Mouse (Mus musculus) ES-E14 (cell line): ENCODE results near the gene Fndc7. TPM values are rescaled to one million over a fixed set of nuclear protein-coding genes. Genes with fewer than 3 reads are reported as not detected.

Source experiments
- DNase-seq: peaks from one replicate; pipeline ENCODE4 v3.0.0-alpha.2; 2013; ENCODE audit warnings: low read depth, low spot score
- H3K27ac ChIP-seq: 2 replicates; pipeline ENCODE4 v1.5.1; 2012; ENCODE audit warnings: low read depth, mild to moderate bottlenecking, low read length, moderate library complexity, mixed read lengths; ENCODE audit not compliant: poor library complexity, insufficient read depth, severe bottlenecking
- H3K36me3 ChIP-seq: 2 replicates; pipeline ENCODE4 v1.6.1; 2012; ENCODE audit warnings: mild to moderate bottlenecking, low read length, moderate library complexity, mixed read lengths; ENCODE audit not compliant: control insufficient read depth, poor library complexity, insufficient read depth, severe bottlenecking
- H3K4me1 ChIP-seq, 2 experiments: fragments of 150-350 bp in 1 of 2; sonication (generic) in 1 of 2; 2 replicates each; pipeline ENCODE4 v1.6.1; 2012; ENCODE audit warnings: low read length in 2 of 2, mild to moderate bottlenecking in 1 of 2, mixed read lengths in 1 of 2; ENCODE audit not compliant: control insufficient read depth in 2 of 2, insufficient read depth in 2 of 2, poor library complexity in 1 of 2
- H3K4me3 ChIP-seq, 2 experiments: fragments of 150-350 bp in 1 of 2; sonication (generic) in 1 of 2; 2 replicates each; pipeline ENCODE4 v1.5.1; 2012; ENCODE audit warnings: low read length in 2 of 2, low read depth in 1 of 2, mild to moderate bottlenecking in 1 of 2, mixed read lengths in 1 of 2; ENCODE audit not compliant: insufficient read depth in 1 of 2, poor library complexity in 1 of 2, severe bottlenecking in 1 of 2
- H3K9ac ChIP-seq: 2 replicates; pipeline ENCODE4 v1.6.1; 2012; ENCODE audit warnings: low read depth, mild to moderate bottlenecking, low read length, mixed read lengths; ENCODE audit not compliant: poor library complexity, insufficient read depth, severe bottlenecking
- H3K9me3 ChIP-seq: fragments of 150-350 bp; sonication (generic); 2 replicates; pipeline ENCODE4 v1.6.1; 2012; ENCODE audit warnings: low read depth, mild to moderate bottlenecking, low read length; ENCODE audit not compliant: control insufficient read depth, insufficient read depth
- CHD2 ChIP-seq: IDR thresholded peaks from 2 replicates; pipeline ENCODE4 v1.6.1; 2014; ENCODE audit warnings: mild to moderate bottlenecking, low read depth, low read length, inconsistent platforms
- HCFC1 ChIP-seq: IDR thresholded peaks from 2 replicates; pipeline ENCODE4 v1.6.1; 2012; ENCODE audit warnings: low read length, inconsistent platforms, borderline replicate concordance; ENCODE audit not compliant: insufficient read depth
- MAFK ChIP-seq: IDR thresholded peaks from 2 replicates; pipeline ENCODE4 v1.6.1; 2014; ENCODE audit warnings: mild to moderate bottlenecking, low read depth, low read length, inconsistent platforms; ENCODE audit not compliant: insufficient read depth
- ZC3H11A ChIP-seq: IDR thresholded peaks from 2 replicates; pipeline ENCODE4 v1.6.1; 2012; ENCODE audit warnings: low read depth, mild to moderate bottlenecking, inconsistent platforms, low read length, borderline replicate concordance
- ZNF384 ChIP-seq: IDR thresholded peaks from 2 replicates; pipeline ENCODE4 v1.6.1; 2012; ENCODE audit warnings: low read depth, low read length, inconsistent platforms
- in situ Hi-C, 2 experiments: fragments of 600-800 bp; cut with MboI; formaldehyde crosslinking; loops; one replicate each; pipeline ENCODE4 v1.15.1; 2025; ENCODE audit warnings: low sequenced_read_pairs in 2 of 2, inconsistent platforms in 1 of 2; ENCODE audit not compliant: unreplicated experiment in 2 of 2
- total RNA-seq: library from RNA; depleted of rRNA; stranded (reverse); fragments of 300-350 nt; gene quantifications from 2 replicates; pipeline ENCODE4 v1.2.3, GENCODE M21; 2012

Gene Fndc7
- total RNA-seq, 1 experiment: 0.09 TPM

DNA sequence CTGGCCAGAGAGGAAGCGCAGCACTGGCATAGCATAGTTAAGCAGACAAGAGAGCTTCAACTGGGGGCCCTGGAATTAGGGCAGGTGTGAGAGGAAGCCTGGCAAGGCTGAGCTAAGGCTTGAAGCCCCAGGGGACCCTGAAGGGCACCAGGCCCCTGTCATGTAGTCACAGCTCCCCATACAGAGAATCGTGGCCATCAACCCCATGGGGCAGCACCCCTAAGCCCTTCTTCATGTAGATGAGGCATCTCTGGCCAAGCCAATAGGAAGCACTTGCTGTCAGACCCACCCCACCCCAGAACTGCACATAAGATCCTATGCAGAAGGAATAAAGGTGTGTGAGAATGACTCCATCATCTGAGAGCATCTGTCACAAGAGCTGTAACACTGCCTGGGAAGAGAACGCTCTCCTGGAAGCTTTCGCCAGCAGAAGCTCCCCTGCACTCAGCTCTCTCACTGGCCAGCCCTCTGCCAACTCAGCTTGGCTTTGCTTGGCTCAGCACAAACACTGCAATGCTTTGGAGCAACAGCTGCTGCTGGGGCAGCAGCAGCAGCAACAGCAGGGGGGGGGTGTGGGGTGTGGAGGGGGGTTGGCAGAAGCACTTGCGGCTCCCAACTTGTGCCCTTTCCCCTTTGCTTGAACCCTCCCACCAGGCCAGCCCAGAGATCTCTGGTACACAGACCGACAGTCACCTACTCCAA is 37.7 kb downstream of the Fndc7 start:
- Histone ChIP-seq H3K4me3 (no peak overlapping the region), H3K9me3 (no peaks in the 10 kb centered on the region), H3K36me3 (no peaks in the 10 kb centered on the region), H3K9ac (no peak overlapping the region), H3K27ac (no peak overlapping the region), H3K4me1 (peaks cover 2 to 12% of the 10 kb centered on the region in 2 experiments; a peak in 2 of 4 replicates)
- in situ Hi-C loops: no loop called here
- TF ChIP-seq CHD2: no peak
- no peak for TF ChIP-seq HCFC1
- TF ChIP-seq ZNF384: no peak
- no peak for TF ChIP-seq MAFK
- TF ChIP-seq ZC3H11A: no peak
- DNase-seq: no peak

DNA sequence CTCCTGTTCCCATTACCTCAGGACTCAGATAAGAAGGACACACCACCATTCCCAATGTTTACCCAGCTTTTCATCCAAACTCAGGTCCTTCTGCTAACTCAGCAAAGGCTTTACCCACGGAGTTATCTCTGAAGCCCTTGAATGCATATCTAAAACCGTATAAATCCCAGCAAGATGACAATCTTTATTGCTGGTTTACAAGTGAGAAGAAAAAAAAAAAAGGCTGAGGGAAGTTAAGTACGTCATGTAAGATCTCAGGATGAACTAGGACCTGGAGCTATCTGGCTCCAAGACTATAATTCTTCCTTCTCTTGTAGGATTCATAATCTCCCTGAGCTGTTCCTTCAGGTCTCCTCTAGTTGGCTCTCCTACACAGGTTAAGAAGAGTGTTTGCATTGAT is 38.3 kb downstream of the Fndc7 start:
- H3K9me3 ChIP-seq: no peaks in the 10 kb centered on the region
- H3K36me3 ChIP-seq: no peaks in the 10 kb centered on the region
- no peak overlapping the region for H3K4me3 ChIP-seq
- peaks cover 1 to 8% of the 10 kb centered on the region in 2 experiments; a peak in 2 of 4 replicates for H3K4me1 ChIP-seq
- H3K9ac ChIP-seq: no peak overlapping the region
- no peak overlapping the region for H3K27ac ChIP-seq
- in situ Hi-C loops: no loop called here
- no peak for DNase-seq
- no peak for TF ChIP-seq CHD2
- no peak for TF ChIP-seq HCFC1
- no peak for TF ChIP-seq MAFK
- TF ChIP-seq ZNF384: no peak
- TF ChIP-seq ZC3H11A: no peak

DNA sequence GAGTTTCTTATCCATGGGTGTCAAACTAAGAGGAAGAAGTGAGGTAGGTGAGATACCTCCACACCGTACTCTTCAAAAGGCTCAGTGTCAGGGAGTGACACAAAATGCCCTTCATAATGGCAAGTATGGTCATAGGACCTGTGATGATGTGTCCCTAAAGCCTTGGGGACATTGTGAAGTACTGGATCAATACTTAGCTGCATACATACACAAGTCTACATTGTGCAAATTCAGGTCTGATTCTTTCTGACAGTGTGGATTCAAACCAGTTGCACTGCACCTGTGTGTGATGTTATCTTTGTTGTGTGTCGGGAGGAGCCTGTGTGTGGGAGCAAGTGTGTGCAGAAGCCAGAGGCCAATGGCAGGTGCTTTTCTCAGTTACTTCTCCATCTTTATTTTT is 38.7 kb downstream of the Fndc7 start:
- TF ChIP-seq HCFC1: no peak
- no peak for TF ChIP-seq ZC3H11A
- no peak for TF ChIP-seq CHD2
- no peak for TF ChIP-seq MAFK
- TF ChIP-seq ZNF384: no peak
- Histone ChIP-seq H3K4me3 (no peak overlapping the region), H3K9me3 (no peaks in the 10 kb centered on the region), H3K27ac (no peak overlapping the region), H3K36me3 (no peaks in the 10 kb centered on the region), H3K4me1 (peaks cover 0 to 7% of the 10 kb centered on the region in 2 experiments; a peak in 2 of 4 replicates), H3K9ac (no peak overlapping the region)
- in situ Hi-C loops: no loop called here
- DNase-seq: no peak

DNA sequence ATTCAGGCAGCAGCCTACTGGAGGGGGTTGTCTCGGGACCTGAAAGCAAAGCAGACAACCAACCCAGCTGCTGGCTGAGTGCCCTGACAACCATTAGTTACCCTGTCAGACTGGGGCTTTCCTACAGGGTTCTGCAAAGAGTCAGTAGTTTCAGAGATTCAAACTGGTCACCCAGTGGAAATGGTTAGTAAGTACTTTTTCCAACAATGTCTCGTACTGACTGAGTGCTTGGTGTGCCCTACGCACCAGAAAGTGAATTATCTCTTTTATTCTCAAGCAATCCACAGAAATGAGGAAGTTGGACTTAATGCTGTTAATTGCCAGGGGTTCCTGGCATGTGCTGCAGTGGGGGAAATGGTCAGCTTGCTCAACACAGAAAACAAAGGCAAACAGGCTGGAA is 39.3 kb downstream of the Fndc7 start:
- TF ChIP-seq MAFK (no peak), HCFC1 (no peak), CHD2 (no peak), ZC3H11A (no peak), ZNF384 (no peak)
- DNase-seq: no peak
- no peak overlapping the region for H3K27ac ChIP-seq
- no peak overlapping the region for H3K4me3 ChIP-seq
- H3K9me3 ChIP-seq: no peaks in the 10 kb centered on the region
- no peak overlapping the region for H3K9ac ChIP-seq
- in situ Hi-C loops: no loop called here
- H3K4me1 ChIP-seq: peaks cover 0 to 3% of the 10 kb centered on the region in 2 experiments; a peak in 2 of 4 replicates
- no peaks in the 10 kb centered on the region for H3K36me3 ChIP-seq

DNA sequence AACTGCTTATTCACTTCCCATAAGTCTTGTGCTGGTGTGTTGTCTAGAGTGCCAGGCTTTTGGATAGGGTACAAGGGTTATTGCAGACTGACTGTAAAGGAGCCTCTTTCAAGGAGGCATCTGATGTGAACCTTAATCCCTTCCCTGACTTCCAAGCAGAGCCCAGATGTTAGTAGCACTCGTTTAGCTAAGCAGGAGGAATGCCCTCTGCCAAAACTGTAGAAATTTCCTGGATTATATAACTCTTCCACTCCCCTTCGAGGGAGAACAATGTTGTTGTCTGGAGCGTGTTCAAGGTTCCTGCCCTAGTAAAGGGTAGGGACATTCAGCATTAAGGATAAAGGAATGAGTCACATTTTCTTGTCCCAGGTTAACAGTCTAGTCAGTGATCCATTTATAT is 43.2 kb downstream of the Fndc7 start:
- in situ Hi-C loops: no loop called here
- Histone ChIP-seq H3K36me3 (no peaks in the 10 kb centered on the region), H3K9me3 (no peaks in the 10 kb centered on the region), H3K4me1 (no peaks in the 10 kb centered on the region), H3K4me3 (no peak overlapping the region), H3K27ac (no peak overlapping the region), H3K9ac (no peak overlapping the region)
- TF ChIP-seq ZNF384 (no peak), ZC3H11A (no peak), MAFK (no peak)
- DNase-seq: no peak
